Mouse (Mus musculus) forelimb bud, embryonic 11.5 days (tissue): ENCODE results near the gene 4930544D05Rik.
A peak's percentile ranks its signal among the peaks of the same experiment; 100 is the strongest.

Experiments
- DNase-seq: peaks from one replicate; pipeline ENCODE4 v3.0.0-alpha.2; 2012; ENCODE audit warnings: low read depth, low spot score

Gene 4930544D05Rik

GRCm38 (mm10) chr11:70643051-70643450 is 27.4 kb downstream of the 4930544D05Rik start:
- DNase-seq = no peak

- no peak for DNase-seq
Measured at GRCm38 (mm10) chr11:70644564-70645103, 29.0 kb downstream of the 4930544D05Rik start.

- DNase-seq = no peak
Measured at GRCm38 (mm10) chr11:70645461-70646258, 30.0 kb downstream of the 4930544D05Rik start.

- DNase-seq = no peak
Measured at GRCm38 (mm10) chr11:70646259-70646555, 30.6 kb downstream of the 4930544D05Rik start.

GRCm38 (mm10) chr11:70646691-70647650 is 31.3 kb downstream of the 4930544D05Rik start, which contains the start of the genes Rnf167 and Slc25a11:
Gene Rnf167 (plus strand): TSS chr11:70647235.
Gene Slc25a11 (minus strand): TSS chr11:70647479.
- DNase-seq = peak; percentile 99

GRCm38 (mm10) chr11:70647716-70648420 is 32.2 kb downstream of the 4930544D05Rik start:
- no peak for DNase-seq

GRCm38 (mm10) chr11:70648512-70648911 is 32.9 kb downstream of the 4930544D05Rik start:
- no peak for DNase-seq

GRCm38 (mm10) chr11:70649185-70649734 is 33.6 kb downstream of the 4930544D05Rik start:
- DNase-seq = no peak

- no peak for DNase-seq
Measured at GRCm38 (mm10) chr11:70650322-70651175, 34.9 kb downstream of the 4930544D05Rik start.

- DNase-seq = no peak
Measured at GRCm38 (mm10) chr11:70651391-70651790, 35.7 kb downstream of the 4930544D05Rik start.

GRCm38 (mm10) chr11:70652029-70652883 is 36.6 kb downstream of the 4930544D05Rik start:
- DNase-seq = peak; percentile 53

- DNase-seq = no peak
Measured at GRCm38 (mm10) chr11:70652884-70653344, 37.3 kb downstream of the 4930544D05Rik start.

GRCm38 (mm10) chr11:70653345-70654197 is 37.9 kb downstream of the 4930544D05Rik start:
- peak; percentile 73 for DNase-seq

GRCm38 (mm10) chr11:70654198-70654922 is 38.7 kb downstream of the 4930544D05Rik start, which contains the start of gene Pfn1:
Gene Pfn1 (minus strand): TSS chr11:70654644.
- DNase-seq = peak; percentile 72

- peak; percentile 77 for DNase-seq
Measured at GRCm38 (mm10) chr11:70654923-70655570, 39.4 kb downstream of the 4930544D05Rik start.

- peak; percentile 48 for DNase-seq
Measured at GRCm38 (mm10) chr11:70655571-70656455, 40.2 kb downstream of the 4930544D05Rik start.
